Mouse (Mus musculus) cerebellum, adult 8-10 months (tissue): ENCODE measurements around the gene Cct3.
"Not testable (repeated sequence)": the region's sequence is repeated elsewhere in the genome, so short reads cannot be mapped to it uniquely, and the experiment has no call there.

Source experiments
- DNase-seq: peaks from one replicate; pipeline ENCODE4 v3.0.0; 2022

The Cct3 gene

GRCm38 (mm10) chr3:88296561-88297318 lies at the start of gene Cct3, which contains the start of gene Tsacc:
Cct3 (plus strand) TSS chr3:88297116.
Tsacc (minus strand) TSS chr3:88296999.
- peak; percentile 96 for DNase-seq

GRCm38 (mm10) chr3:88247666-88248065 lies 49.2 kb upstream of the Cct3 start:
- no peak for DNase-seq

GRCm38 (mm10) chr3:88248406-88248805 lies 48.5 kb upstream of the Cct3 start:
- no peak for DNase-seq

GRCm38 (mm10) chr3:88252739-88253138 lies 44.2 kb upstream of the Cct3 start:
- DNase-seq = no peak

GRCm38 (mm10) chr3:88254268-88254926 lies 42.5 kb upstream of the Cct3 start, which contains the start of gene Rhbg:
Rhbg (minus strand) TSS chr3:88254709.
- DNase-seq = peak; percentile 52

GRCm38 (mm10) chr3:88255950-88256349 lies 41.0 kb upstream of the Cct3 start:
- DNase-seq = no peak

- DNase-seq = no peak
Observed at GRCm38 (mm10) chr3:88256382-88256781, 40.5 kb upstream of the Cct3 start.

GRCm38 (mm10) chr3:88262346-88262745 lies 34.6 kb upstream of the Cct3 start:
- no peak for DNase-seq

GRCm38 (mm10) chr3:88268014-88268413 lies 28.9 kb upstream of the Cct3 start:
- not testable (repeated sequence) for DNase-seq

GRCm38 (mm10) chr3:88268991-88269390 lies 27.9 kb upstream of the Cct3 start:
- DNase-seq = no peak

GRCm38 (mm10) chr3:88271298-88271697 lies 25.6 kb upstream of the Cct3 start:
- not testable (repeated sequence) for DNase-seq

GRCm38 (mm10) chr3:88271859-88272258 lies 25.1 kb upstream of the Cct3 start:
- DNase-seq = no peak

GRCm38 (mm10) chr3:88274002-88274401 lies 22.9 kb upstream of the Cct3 start:
- DNase-seq = no peak

- DNase-seq = no peak
Observed at GRCm38 (mm10) chr3:88276121-88276520, 20.8 kb upstream of the Cct3 start.

GRCm38 (mm10) chr3:88276529-88277143 lies 20.3 kb upstream of the Cct3 start:
- DNase-seq = no peak

- DNase-seq = no peak
Observed at GRCm38 (mm10) chr3:88280035-88280434, 16.9 kb upstream of the Cct3 start.

GRCm38 (mm10) chr3:88281141-88281916 lies 15.6 kb upstream of the Cct3 start:
- not testable (repeated sequence) for DNase-seq

- DNase-seq = not testable (repeated sequence)
Observed at GRCm38 (mm10) chr3:88284815-88285564, 11.9 kb upstream of the Cct3 start.

- not testable (repeated sequence) for DNase-seq
Observed at GRCm38 (mm10) chr3:88285565-88285895, 11.4 kb upstream of the Cct3 start.

GRCm38 (mm10) chr3:88287110-88287509 lies 9.8 kb upstream of the Cct3 start, which contains the start of gene Gm38392:
Gm38392 (minus strand) TSS chr3:88287210.
- no peak for DNase-seq

- not testable (repeated sequence) for DNase-seq
Observed at GRCm38 (mm10) chr3:88288133-88288713, 8.7 kb upstream of the Cct3 start.

- no peak for DNase-seq
Observed at GRCm38 (mm10) chr3:88291970-88292369, 4.9 kb upstream of the Cct3 start.
